Mouse (Mus musculus): ENCODE data around the gene Cog1.

Gene Cog1

GRCm38 (mm10) chr11:113667704-113668103 lies 18.7 kb downstream of the Cog1 start:
- DNase-seq: no peak

GRCm38 (mm10) chr11:113668857-113669256 lies 19.9 kb downstream of the Cog1 start:
- no peak for DNase-seq

- DNase-seq: no peak
Observed at GRCm38 (mm10) chr11:113669711-113670110, 20.7 kb downstream of the Cog1 start.

- DNase-seq: no peak
Observed at GRCm38 (mm10) chr11:113673614-113674013, 24.6 kb downstream of the Cog1 start.

- DNase-seq: no peak
Observed at GRCm38 (mm10) chr11:113674595-113674994, 25.6 kb downstream of the Cog1 start.

GRCm38 (mm10) chr11:113676847-113677246 lies 27.9 kb downstream of the Cog1 start:
- no peak for DNase-seq

GRCm38 (mm10) chr11:113677378-113677777 lies 28.4 kb downstream of the Cog1 start:
- DNase-seq: no peak

GRCm38 (mm10) chr11:113678373-113678772 lies 29.4 kb downstream of the Cog1 start:
- DNase-seq: peak; percentile 57

GRCm38 (mm10) chr11:113680954-113681353 lies 32.0 kb downstream of the Cog1 start:
- no peak for DNase-seq

- DNase-seq: no peak
Observed at GRCm38 (mm10) chr11:113681979-113682378, 33.0 kb downstream of the Cog1 start.

GRCm38 (mm10) chr11:113682897-113683626 lies 34.1 kb downstream of the Cog1 start:
- peak; percentile 58 for DNase-seq

- no peak for DNase-seq
Observed at GRCm38 (mm10) chr11:113683627-113683956, 34.6 kb downstream of the Cog1 start.

GRCm38 (mm10) chr11:113683957-113684706 lies 35.2 kb downstream of the Cog1 start, which contains the start of the genes Fam104a and D11Wsu47e:
Fam104a (minus strand) TSS chr11:113684155.
D11Wsu47e (plus strand) TSS chr11:113684412.
- DNase-seq: peak; percentile 95

GRCm38 (mm10) chr11:113684707-113685426 lies 35.9 kb downstream of the Cog1 start:
- no peak for DNase-seq

- DNase-seq: no peak
Observed at GRCm38 (mm10) chr11:113687031-113687430, 38.1 kb downstream of the Cog1 start.

GRCm38 (mm10) chr11:113690506-113690905 lies 41.5 kb downstream of the Cog1 start:
- DNase-seq: no peak

GRCm38 (mm10) chr11:113691318-113691717 lies 42.3 kb downstream of the Cog1 start:
- DNase-seq: peak; percentile 60

- DNase-seq: no peak
Observed at GRCm38 (mm10) chr11:113691851-113692250, 42.9 kb downstream of the Cog1 start.

- DNase-seq: no peak
Observed at GRCm38 (mm10) chr11:113697571-113697970, 48.6 kb downstream of the Cog1 start.

GRCm38 (mm10) chr11:113698013-113698545 lies 49.1 kb downstream of the Cog1 start:
- peak; percentile 87 for DNase-seq

- DNase-seq: no peak
Observed at GRCm38 (mm10) chr11:113699643-113700042, 50.7 kb downstream of the Cog1 start.

GRCm38 (mm10) chr11:113703758-113704157 lies 54.8 kb downstream of the Cog1 start:
- DNase-seq: peak; percentile 65

GRCm38 (mm10) chr11:113705966-113706652 lies 57.1 kb downstream of the Cog1 start:
- DNase-seq: no peak
